Mouse (Mus musculus) ES-Bruce4 (cell line): Measurements from ENCODE around the gene Syde1. TPM values are rescaled to one million over a fixed set of nuclear protein-coding genes. Genes with fewer than 3 reads are reported as not detected.

Source experiments
- H3K27ac ChIP-seq: 2 replicates; pipeline ENCODE4 v1.5.1; 2012; ENCODE audit warnings: low read length, inconsistent platforms; ENCODE audit not compliant: insufficient read depth
- H3K27me3 ChIP-seq: 2 replicates; pipeline ENCODE4 v1.6.1; 2012; ENCODE audit warnings: mild to moderate bottlenecking, low read length, inconsistent platforms; ENCODE audit not compliant: control insufficient read depth, poor library complexity, insufficient read depth, severe bottlenecking
- H3K36me3 ChIP-seq: 2 replicates; pipeline ENCODE4 v1.6.1; 2012; ENCODE audit warnings: inconsistent platforms, mild to moderate bottlenecking, low read length, moderate library complexity; ENCODE audit not compliant: control insufficient read depth, poor library complexity, insufficient read depth, severe bottlenecking
- H3K4me1 ChIP-seq: one replicate; pipeline ENCODE4 v1.8.1; 2011; ENCODE audit warnings: low read length; ENCODE audit not compliant: control insufficient read depth, insufficient read depth
- H3K4me3 ChIP-seq: 2 replicates; pipeline ENCODE4 v1.5.1; 2011; ENCODE audit warnings: low read depth, mild to moderate bottlenecking, low read length
- H3K9ac ChIP-seq: 2 replicates; pipeline ENCODE4 v1.6.1; 2012; ENCODE audit warnings: low read depth, mild to moderate bottlenecking, inconsistent platforms; ENCODE audit not compliant: poor library complexity, severe bottlenecking
- H3K9me3 ChIP-seq: replicated peaks from 2 replicates; pipeline ENCODE4 v1.6.1; 2012; ENCODE audit warnings: mild to moderate bottlenecking, low read length, inconsistent platforms; ENCODE audit not compliant: control insufficient read depth, poor library complexity, insufficient read depth, severe bottlenecking
- CTCF ChIP-seq: IDR thresholded peaks from one replicate; pipeline ENCODE4 v1.8.1; 2011; ENCODE audit warnings: low read depth, low read length
- EP300 ChIP-seq: IDR thresholded peaks from 2 replicates; pipeline ENCODE4 v1.6.1; 2011; ENCODE audit warnings: low read depth, low read length; ENCODE audit not compliant: insufficient read depth
- POLR2A ChIP-seq: IDR thresholded peaks from one replicate; pipeline ENCODE4 v1.8.1; 2011; ENCODE audit warnings: low read length; ENCODE audit not compliant: insufficient read depth
- polyA plus RNA-seq: library from polyadenylated mRNA; stranded (reverse); fragments of >200 nt; gene quantifications from 2 replicates; pipeline ENCODE4 v1.2.4, GENCODE M21; 2011; ENCODE audit warnings: low read depth; ENCODE audit not compliant: missing spikeins, insufficient read depth, insufficient read length

Syde1 gene
- polyA plus RNA-seq, 1 experiment = 3.9 TPM

DNA sequence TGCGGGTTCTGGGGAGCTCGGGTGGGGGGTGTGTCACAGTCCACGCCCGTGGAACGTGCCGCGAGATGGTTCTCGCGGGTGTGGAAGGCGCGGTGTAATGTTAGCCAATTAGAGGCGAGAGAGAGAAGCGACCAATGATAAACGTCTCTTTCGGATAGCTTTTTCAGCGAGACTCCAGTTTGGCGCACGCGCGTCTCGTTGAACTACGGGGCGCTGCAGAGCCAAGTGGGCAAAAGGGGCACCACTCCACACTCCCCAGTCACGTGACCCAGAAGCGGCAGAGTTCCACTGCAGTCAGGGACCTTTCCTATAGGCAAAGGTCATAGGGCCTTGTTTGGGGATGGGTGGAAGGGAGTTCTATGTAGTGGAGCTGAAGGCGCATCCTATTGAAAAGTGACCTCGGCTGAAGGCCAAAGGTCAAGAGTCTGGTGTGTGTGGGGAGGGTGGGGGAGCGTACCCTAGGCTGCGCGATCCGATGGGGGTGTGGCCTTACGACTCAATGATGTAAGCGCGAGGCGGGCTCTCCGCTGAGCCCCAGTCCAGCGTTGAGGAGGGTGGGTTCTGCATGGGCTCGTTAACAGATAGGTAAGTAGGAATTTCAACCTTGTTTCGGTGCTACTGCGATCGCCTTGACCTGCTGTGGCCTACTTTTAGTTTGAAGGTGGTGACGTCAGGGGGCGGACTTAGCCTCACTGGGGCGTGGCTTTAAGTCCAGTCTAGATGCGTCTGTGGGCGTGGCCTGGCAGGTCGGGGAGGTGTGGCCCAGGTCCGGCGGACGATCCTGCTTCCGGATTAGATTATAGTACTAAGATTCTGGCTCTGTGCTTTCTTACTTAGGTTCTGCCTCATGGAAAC is 17.3 kb downstream of the Syde1 start, which contains the start of gene Ilvbl:
Ilvbl (plus strand) TSS at position 97 of the 855 bp plus-strand sequence.
- Histone ChIP-seq H3K36me3 (no peaks in the 10 kb centered on the region), H3K9me3 (no peaks in the 10 kb centered on the region), H3K9ac (peak within 1 kb of the TSS; percentile 55), H3K4me1 (no peaks in the 10 kb centered on the region), H3K27ac (peak within 1 kb of the TSS; percentile 87), H3K27me3 (no peaks in the 10 kb centered on the region), H3K4me3 (peak within 1 kb of the TSS; percentile 90)
- TF ChIP-seq CTCF = no peak
- TF ChIP-seq POLR2A = no peak
- no peak for TF ChIP-seq EP300

DNA sequence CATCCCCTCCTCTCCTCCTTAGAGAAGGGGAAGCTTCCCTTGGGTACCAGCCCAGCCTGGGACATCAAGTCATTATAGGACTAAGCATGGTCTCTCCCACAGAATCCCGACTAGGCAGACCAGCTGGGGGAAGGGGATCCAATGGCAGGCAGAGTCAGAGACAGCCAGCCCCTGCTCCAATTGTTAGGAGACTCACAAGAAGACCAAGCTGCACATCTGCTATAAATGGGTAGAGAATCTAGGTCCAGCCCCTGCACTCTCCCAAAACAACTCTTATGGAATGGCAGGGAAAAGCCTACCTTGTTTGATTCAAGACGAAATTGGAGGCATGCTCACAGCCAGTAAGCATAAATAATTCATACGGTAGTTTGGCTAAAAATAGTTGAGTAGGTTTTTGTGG is 18.5 kb downstream of the Syde1 start:
- no peak overlapping the region for H3K9ac ChIP-seq
- no peaks in the 10 kb centered on the region for H3K9me3 ChIP-seq
- H3K36me3 ChIP-seq = no peaks in the 10 kb centered on the region
- H3K4me1 ChIP-seq = no peaks in the 10 kb centered on the region
- TF ChIP-seq POLR2A (no peak), CTCF (no peak), EP300 (no peak)
- H3K27ac ChIP-seq = no peak overlapping the region
- H3K27me3 ChIP-seq = no peaks in the 10 kb centered on the region
- H3K4me3 ChIP-seq = no peak overlapping the region

- Histone ChIP-seq H3K27ac (no peak overlapping the region), H3K9ac (no peak overlapping the region)
These were observed 20.9 kb downstream of the Syde1 start for GRCm38 (mm10) chr10:78570897-78571296.

DNA sequence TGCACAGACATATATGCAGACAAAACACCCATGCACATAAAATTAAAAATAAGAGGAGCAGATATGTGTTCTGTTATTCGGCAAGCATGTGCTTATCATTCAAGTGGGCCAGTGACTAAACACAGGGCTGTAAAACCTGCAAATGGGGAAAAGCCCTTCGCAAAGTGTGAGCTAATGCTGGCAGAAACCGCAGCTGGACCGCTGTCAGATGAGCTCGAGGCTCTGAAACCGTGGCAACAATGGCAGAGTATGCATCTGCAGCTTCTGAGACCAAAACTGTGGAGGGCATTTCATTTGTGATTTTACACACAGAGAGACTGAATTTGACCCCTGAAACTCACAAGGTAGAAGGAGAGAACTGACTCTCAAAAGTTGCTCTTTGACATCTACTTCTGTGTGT is 21.3 kb downstream of the Syde1 start:
- Histone ChIP-seq H3K27ac (no peak overlapping the region), H3K36me3 (no peaks in the 10 kb centered on the region), H3K4me3 (no peak overlapping the region), H3K4me1 (no peaks in the 10 kb centered on the region), H3K9ac (no peak overlapping the region), H3K27me3 (no peaks in the 10 kb centered on the region), H3K9me3 (no peaks in the 10 kb centered on the region)
- TF ChIP-seq EP300 (no peak), POLR2A (no peak), CTCF (no peak)

More at GRCm38 (mm10) chr10:78570897-78571296, 20.9 kb downstream of the Syde1 start:
- no peak overlapping the region for H3K4me3 ChIP-seq
- no peaks in the 10 kb centered on the region for H3K4me1 ChIP-seq
- H3K9me3 ChIP-seq = no peaks in the 10 kb centered on the region
- TF ChIP-seq POLR2A = no peak
- TF ChIP-seq CTCF = no peak
- no peak for TF ChIP-seq EP300
- H3K27me3 ChIP-seq = no peaks in the 10 kb centered on the region
- no peaks in the 10 kb centered on the region for H3K36me3 ChIP-seq

DNA sequence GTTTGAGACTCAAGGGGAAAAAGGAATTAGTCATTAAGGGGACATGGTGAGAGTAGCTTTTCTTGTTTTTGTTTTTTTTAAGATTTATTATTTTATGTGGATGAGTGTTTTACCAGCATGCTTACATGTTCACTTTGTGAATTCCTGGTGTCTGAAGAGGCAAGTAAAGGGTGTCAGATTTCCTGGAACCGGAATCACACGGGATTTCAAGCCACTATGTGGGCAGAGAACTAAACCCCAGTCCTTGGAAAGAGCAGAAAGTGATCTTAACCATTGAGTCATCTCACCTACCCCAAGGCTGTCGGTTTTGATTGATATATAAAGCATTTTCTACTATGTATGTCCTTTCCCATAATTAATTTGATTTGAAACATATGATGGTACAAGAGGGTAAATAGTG is 22.1 kb downstream of the Syde1 start:
- Histone ChIP-seq H3K27me3 (no peaks in the 10 kb centered on the region), H3K9me3 (no peaks in the 10 kb centered on the region), H3K4me3 (no peak overlapping the region), H3K27ac (no peak overlapping the region), H3K4me1 (no peaks in the 10 kb centered on the region), H3K9ac (no peak overlapping the region), H3K36me3 (no peaks in the 10 kb centered on the region)
- no peak for TF ChIP-seq POLR2A
- TF ChIP-seq EP300 = no peak
- no peak for TF ChIP-seq CTCF

DNA sequence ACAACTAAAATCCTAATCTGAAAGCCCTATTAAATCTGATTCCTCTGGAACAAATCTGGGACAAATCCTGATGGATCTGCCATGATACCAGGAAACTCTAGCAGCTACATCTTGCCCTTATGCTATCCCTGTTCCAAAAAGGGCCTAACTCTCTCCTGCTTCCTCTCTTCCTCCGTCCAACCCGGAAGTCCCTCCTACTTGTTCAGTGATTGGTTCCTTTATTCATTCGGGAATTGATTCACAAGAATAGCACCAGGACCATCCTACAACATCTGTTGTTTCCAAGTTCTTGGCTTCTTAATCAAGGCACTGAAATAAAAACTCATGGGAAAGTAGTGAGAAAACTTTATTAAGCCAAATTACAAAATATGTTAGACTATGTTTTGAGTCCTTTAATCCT is 22.6 kb downstream of the Syde1 start:
- no peaks in the 10 kb centered on the region for H3K36me3 ChIP-seq
- no peaks in the 10 kb centered on the region for H3K27me3 ChIP-seq
- H3K9me3 ChIP-seq = no peaks in the 10 kb centered on the region
- no peak overlapping the region for H3K9ac ChIP-seq
- H3K27ac ChIP-seq = no peak overlapping the region
- no peaks in the 10 kb centered on the region for H3K4me1 ChIP-seq
- TF ChIP-seq CTCF = no peak
- TF ChIP-seq EP300 = no peak
- TF ChIP-seq POLR2A = no peak
- H3K4me3 ChIP-seq = no peak overlapping the region
